Mouse (Mus musculus): ENCODE measurements around the gene Pdhx. TPM values are rescaled to one million over a fixed set of nuclear protein-coding genes. Genes with fewer than 3 reads are reported as not detected.

The Pdhx gene
- polyA plus RNA-seq (2014; fragmentation: Illumina TruSeq; extraction: RNeasy Lipid Tissue Mini Kit (QIAGEN cat#74804); ENCODE audit: insufficient read depth, low read depth, low replicate concordance) = 12.2 TPM

DNA sequence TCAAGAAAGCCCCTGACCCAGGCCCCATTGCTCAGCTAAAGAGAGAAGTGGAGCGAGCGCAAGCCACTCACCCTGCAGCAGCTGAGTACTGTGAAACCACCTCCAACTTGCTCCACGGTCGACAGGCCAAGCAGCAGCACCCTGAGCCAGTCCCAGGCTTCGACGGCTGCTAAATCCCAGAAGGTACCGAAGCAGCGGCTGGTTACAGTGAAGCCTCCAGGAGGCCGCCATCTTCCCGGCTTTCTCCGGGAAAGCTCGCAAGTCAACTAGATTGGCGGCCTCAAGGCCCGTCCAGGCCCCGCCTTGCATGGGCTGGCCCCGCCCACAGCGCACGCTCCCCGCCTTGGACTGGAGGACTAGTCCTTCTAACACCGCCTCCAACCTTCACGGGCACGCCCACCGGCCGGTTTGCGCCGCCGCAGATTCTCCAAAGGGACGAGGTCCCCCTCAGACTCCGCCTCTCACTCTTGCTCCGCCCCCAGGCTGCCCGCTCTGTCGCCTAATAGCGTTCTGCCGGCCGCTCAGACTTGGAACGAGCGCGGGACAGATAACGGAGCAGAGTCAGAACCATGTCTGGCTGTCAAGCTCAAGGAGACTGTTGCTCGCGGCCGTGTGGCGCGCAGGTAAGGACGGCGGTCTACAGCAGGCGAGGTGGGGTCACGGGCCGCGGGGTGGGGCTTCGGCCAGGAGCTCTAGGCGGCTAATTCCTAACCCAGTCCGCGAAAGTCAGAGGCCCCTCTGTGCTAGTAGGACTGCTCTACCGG lies at the start of gene Pdhx, which contains the start of gene Apip:
TSS of gene Pdhx (minus strand) at position 295 of the 764 bp plus-strand sequence.
TSS of gene Apip (plus strand) at position 457 of the 764 bp plus-strand sequence.

Other genes with a start within 250 kb of the Pdhx start
- gene Cd44, start 171.8 kb downstream of the Pdhx start, polyA plus RNA-seq (2014; fragmentation: Illumina TruSeq; extraction: RNeasy Lipid Tissue Mini Kit (QIAGEN cat#74804); ENCODE audit: insufficient read depth, low read depth, low replicate concordance) = 37.2 TPM
- 37.9 TPM for gene Apip, start 162 bp upstream of the Pdhx start, polyA plus RNA-seq (2014; fragmentation: Illumina TruSeq; extraction: RNeasy Lipid Tissue Mini Kit (QIAGEN cat#74804); ENCODE audit: insufficient read depth, low read depth, low replicate concordance)
- gene Ehf, start 229.8 kb upstream of the Pdhx start, polyA plus RNA-seq (2014; fragmentation: Illumina TruSeq; extraction: RNeasy Lipid Tissue Mini Kit (QIAGEN cat#74804); ENCODE audit: insufficient read depth, low read depth, low replicate concordance) = 7.4 TPM

All from lung, adult 10 weeks (tissue).